Mouse (Mus musculus): Measurements from ENCODE around the gene Tnni2. TPM values are rescaled to one million over a fixed set of nuclear protein-coding genes. Genes with fewer than 3 reads are reported as not detected.

Tnni2 gene
- polyA plus RNA-seq, 1 experiment: not detected

- no peaks in the 10 kb centered on the region for H3K36me3 ChIP-seq (ENCODE audit: control insufficient read depth)
- no peaks in the 10 kb centered on the region for H3K9me3 ChIP-seq (ENCODE audit: control insufficient read depth, low read length)
- H3K4me1 ChIP-seq (ENCODE audit: control insufficient read depth): no peaks in the 10 kb centered on the region
- H3K27me3 ChIP-seq (ENCODE audit: control insufficient read depth): no peaks in the 10 kb centered on the region
- H3K4me3 ChIP-seq (replicated peaks): no peak overlapping the region
- TF ChIP-seq TAL1 (IDR thresholded peaks at IDR 0.05; ENCODE audit: low read length) (no peak), GATA1 (IDR thresholded peaks at IDR 0.05; ENCODE audit: low read length) (no peak)
Measured at GRCm38 (mm10) chr7:142474799-142475198, 33.2 kb downstream of the Tnni2 start.

DNA sequence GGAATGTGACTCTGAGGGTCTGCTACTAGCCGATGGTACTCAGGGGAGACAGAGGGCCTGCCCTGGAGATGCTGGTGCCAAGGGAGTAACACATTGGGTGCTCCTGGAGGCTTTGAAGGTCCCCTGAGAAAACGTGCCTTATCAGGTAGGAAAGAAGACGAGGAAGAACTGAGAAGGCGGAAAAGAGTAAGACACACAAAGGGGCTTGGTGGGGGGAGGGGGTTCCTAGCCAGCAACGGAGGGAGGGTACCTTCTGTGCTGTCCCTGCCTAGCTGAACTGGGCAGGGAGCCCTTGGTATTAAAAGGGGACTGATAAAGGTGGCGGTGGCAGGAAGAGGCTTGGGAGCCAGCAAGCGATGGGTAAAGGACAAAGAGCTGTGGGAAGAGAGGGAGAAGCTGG, 34.0 kb downstream of the Tnni2 start:
- Histone ChIP-seq H3K27me3 (ENCODE audit: control insufficient read depth) (no peaks in the 10 kb centered on the region), H3K36me3 (ENCODE audit: control insufficient read depth) (no peaks in the 10 kb centered on the region), H3K4me3 (replicated peaks) (no peak overlapping the region), H3K9me3 (ENCODE audit: control insufficient read depth, low read length) (no peaks in the 10 kb centered on the region), H3K4me1 (ENCODE audit: control insufficient read depth) (no peaks in the 10 kb centered on the region)
- TF ChIP-seq GATA1 (IDR thresholded peaks at IDR 0.05; ENCODE audit: low read length): no peak
- no peak for TF ChIP-seq TAL1 (IDR thresholded peaks at IDR 0.05; ENCODE audit: low read length)

DNA sequence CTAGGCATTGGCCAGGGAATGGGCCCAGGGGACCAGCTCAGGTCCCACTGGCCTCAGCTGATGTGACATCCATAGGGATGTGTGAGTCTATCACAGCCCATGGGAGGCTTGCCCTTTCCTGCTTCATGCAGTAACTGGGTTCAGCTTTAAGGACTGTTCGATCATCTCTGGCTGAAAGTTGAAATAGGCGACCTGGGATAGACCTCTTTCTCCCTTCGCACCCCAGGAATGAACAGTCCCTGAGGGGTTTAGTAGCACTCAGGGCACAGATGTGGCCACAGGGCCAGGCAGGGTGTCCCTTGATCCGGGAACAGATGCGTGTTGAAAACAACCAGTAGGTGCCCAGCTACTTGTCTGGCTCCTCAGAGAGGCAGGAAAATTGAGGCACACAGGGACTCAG, 34.7 kb downstream of the Tnni2 start:
- Histone ChIP-seq H3K9me3 (ENCODE audit: control insufficient read depth, low read length) (no peaks in the 10 kb centered on the region), H3K27me3 (ENCODE audit: control insufficient read depth) (no peaks in the 10 kb centered on the region), H3K4me3 (replicated peaks) (no peak overlapping the region), H3K4me1 (ENCODE audit: control insufficient read depth) (no peaks in the 10 kb centered on the region), H3K36me3 (ENCODE audit: control insufficient read depth) (no peaks in the 10 kb centered on the region)
- no peak for TF ChIP-seq GATA1 (IDR thresholded peaks at IDR 0.05; ENCODE audit: low read length)
- no peak for TF ChIP-seq TAL1 (IDR thresholded peaks at IDR 0.05; ENCODE audit: low read length)

DNA sequence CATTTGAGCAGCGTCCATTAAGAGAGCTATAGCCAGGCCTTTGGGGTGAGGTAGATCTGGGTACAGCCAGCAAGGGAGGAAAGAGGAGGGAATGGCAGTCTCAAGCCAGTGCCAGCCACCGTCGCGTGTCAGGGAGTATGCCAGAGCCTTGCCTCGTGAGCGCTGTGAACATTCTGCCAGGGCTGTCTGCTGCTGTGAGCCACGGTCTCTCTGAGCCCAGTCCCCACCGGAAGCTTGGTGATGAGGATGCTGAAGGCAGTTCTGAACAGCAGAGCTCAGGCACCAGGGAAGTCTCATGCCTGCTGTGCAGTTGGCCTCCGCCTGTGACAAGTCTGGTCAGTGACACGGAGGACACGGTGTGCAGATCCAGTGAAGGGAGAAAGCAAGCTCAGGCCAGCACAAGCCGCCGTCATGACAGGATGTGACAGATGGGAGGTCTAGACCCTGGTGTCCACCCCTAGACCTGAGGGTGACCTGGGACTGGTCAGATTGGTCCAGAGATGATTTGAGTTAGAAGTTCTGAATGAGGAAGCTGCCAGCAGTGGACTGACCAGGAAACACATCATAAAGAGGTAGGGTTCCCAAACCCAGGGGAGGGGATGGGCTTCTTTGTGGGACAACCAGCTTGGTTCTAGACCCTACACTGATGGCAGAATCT, 35.3 kb downstream of the Tnni2 start:
- no peaks in the 10 kb centered on the region for H3K27me3 ChIP-seq (ENCODE audit: control insufficient read depth)

GRCm38 (mm10) chr7:142478001-142478400, 36.4 kb downstream of the Tnni2 start:
- TF ChIP-seq GATA1 (IDR thresholded peaks at IDR 0.05; ENCODE audit: low read length) (no peak), TAL1 (IDR thresholded peaks at IDR 0.05; ENCODE audit: low read length) (no peak)
- Histone ChIP-seq H3K27me3 (ENCODE audit: control insufficient read depth) (no peaks in the 10 kb centered on the region), H3K4me3 (replicated peaks) (no peak overlapping the region), H3K9me3 (ENCODE audit: control insufficient read depth, low read length) (no peaks in the 10 kb centered on the region), H3K36me3 (ENCODE audit: control insufficient read depth) (no peaks in the 10 kb centered on the region), H3K4me1 (ENCODE audit: control insufficient read depth) (no peaks in the 10 kb centered on the region)

More for the DNA sequence above, 35.3 kb downstream of the Tnni2 start:
- Histone ChIP-seq H3K9me3 (ENCODE audit: control insufficient read depth, low read length) (no peaks in the 10 kb centered on the region), H3K36me3 (ENCODE audit: control insufficient read depth) (no peaks in the 10 kb centered on the region), H3K4me1 (ENCODE audit: control insufficient read depth) (no peaks in the 10 kb centered on the region), H3K4me3 (replicated peaks) (no peak overlapping the region)
- TF ChIP-seq GATA1 (IDR thresholded peaks at IDR 0.05; ENCODE audit: low read length) (no peak), TAL1 (IDR thresholded peaks at IDR 0.05; ENCODE audit: low read length) (no peak)

DNA sequence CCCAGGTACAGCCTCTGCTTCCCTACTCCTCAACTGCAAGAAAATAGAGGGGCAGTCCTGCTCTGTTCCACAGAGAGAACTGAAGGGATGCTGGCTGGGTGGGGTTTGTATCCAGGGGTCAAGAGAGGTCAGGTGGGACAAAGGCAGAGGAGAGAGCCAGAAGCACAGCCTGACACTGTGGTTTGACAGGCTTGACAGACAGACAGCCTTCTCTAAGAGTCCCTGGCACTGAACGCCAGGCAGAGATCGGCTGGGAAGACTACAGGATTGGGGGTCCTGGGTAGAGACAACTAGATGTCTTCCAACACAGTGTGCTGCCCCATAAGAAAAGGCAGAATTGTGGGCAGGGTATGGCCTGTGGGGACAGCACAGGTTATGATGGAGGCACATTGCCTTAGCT, 37.0 kb downstream of the Tnni2 start:
- TF ChIP-seq TAL1 (IDR thresholded peaks at IDR 0.05; ENCODE audit: low read length) (no peak), GATA1 (IDR thresholded peaks at IDR 0.05; ENCODE audit: low read length) (no peak)
- Histone ChIP-seq H3K4me3 (replicated peaks) (no peak overlapping the region), H3K9me3 (ENCODE audit: control insufficient read depth, low read length) (no peaks in the 10 kb centered on the region), H3K4me1 (ENCODE audit: control insufficient read depth) (no peaks in the 10 kb centered on the region), H3K27me3 (ENCODE audit: control insufficient read depth) (no peaks in the 10 kb centered on the region), H3K36me3 (ENCODE audit: control insufficient read depth) (no peaks in the 10 kb centered on the region)

DNA sequence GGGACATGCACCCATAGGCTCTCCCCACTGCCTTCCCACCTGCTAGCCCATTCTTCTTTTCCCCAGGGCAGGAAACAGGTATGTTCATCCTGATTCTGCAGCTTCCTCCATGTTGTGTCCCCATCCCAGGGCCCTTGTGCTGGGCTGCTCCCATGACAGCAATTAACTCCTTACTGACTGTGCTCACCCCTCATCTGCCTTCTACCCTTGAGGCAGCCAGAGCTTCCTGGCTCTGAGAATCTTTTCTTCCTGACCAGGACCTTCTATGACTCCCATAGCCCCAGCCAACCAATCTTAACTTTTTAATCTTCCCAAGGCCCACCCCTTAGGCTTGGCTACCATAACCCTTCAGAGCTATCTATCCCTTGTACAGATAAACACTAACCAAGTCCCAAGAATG, 37.7 kb downstream of the Tnni2 start:
- H3K9me3 ChIP-seq (ENCODE audit: control insufficient read depth, low read length): no peaks in the 10 kb centered on the region
- no peaks in the 10 kb centered on the region for H3K27me3 ChIP-seq (ENCODE audit: control insufficient read depth)
- no peak for TF ChIP-seq GATA1 (IDR thresholded peaks at IDR 0.05; ENCODE audit: low read length)
- no peak for TF ChIP-seq TAL1 (IDR thresholded peaks at IDR 0.05; ENCODE audit: low read length)
- no peaks in the 10 kb centered on the region for H3K36me3 ChIP-seq (ENCODE audit: control insufficient read depth)
- no peak overlapping the region for H3K4me3 ChIP-seq (replicated peaks)
- no peaks in the 10 kb centered on the region for H3K4me1 ChIP-seq (ENCODE audit: control insufficient read depth)

DNA sequence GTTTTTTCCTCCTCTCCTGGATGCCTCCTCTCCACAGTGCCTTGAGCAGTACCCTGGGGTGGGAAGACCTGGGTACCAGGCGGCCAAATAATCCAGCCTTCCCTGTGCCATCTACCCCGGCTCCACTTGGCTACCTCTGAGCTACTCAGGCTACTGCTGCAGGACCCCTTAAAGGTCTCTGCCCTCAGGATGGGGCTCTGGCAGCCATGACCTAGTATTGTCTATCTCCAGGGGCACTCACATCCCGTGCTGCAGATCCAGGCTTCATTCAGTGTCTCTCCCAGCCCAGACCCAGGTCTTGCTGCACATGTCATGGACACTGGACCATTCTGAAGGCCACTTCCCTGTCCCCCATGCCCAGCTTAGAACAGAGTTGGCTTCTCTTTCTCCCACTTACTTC, 38.3 kb downstream of the Tnni2 start:
- H3K4me1 ChIP-seq (ENCODE audit: control insufficient read depth): no peaks in the 10 kb centered on the region
- TF ChIP-seq TAL1 (IDR thresholded peaks at IDR 0.05; ENCODE audit: low read length): no peak
- TF ChIP-seq GATA1 (IDR thresholded peaks at IDR 0.05; ENCODE audit: low read length): no peak
- no peak overlapping the region for H3K4me3 ChIP-seq (replicated peaks)
- H3K9me3 ChIP-seq (ENCODE audit: control insufficient read depth, low read length): no peaks in the 10 kb centered on the region
- no peaks in the 10 kb centered on the region for H3K27me3 ChIP-seq (ENCODE audit: control insufficient read depth)
- H3K36me3 ChIP-seq (ENCODE audit: control insufficient read depth): no peaks in the 10 kb centered on the region

DNA sequence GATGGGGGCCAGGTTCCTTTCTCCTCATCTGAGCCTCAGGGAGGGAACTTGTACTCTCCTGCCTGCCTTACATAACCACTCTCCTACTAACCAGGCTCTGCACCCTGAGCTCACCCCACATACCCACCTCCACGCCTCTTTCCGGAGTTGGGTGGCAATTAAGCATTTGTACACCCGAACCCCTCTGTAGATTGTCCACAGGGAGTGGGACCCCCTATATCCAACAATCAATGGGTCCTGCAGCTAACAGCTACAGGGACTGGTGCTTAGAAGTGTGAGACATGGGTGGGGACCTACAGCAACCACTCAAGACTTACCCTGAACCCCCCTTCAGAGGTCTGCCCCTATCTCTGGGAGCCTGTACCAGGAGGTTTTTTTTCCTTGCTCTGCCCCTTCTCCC, 39.1 kb downstream of the Tnni2 start:
- TF ChIP-seq GATA1 (IDR thresholded peaks at IDR 0.05; ENCODE audit: low read length) (no peak), TAL1 (IDR thresholded peaks at IDR 0.05; ENCODE audit: low read length) (no peak)
- Histone ChIP-seq H3K4me1 (ENCODE audit: control insufficient read depth) (no peaks in the 10 kb centered on the region), H3K9me3 (ENCODE audit: control insufficient read depth, low read length) (no peaks in the 10 kb centered on the region), H3K27me3 (ENCODE audit: control insufficient read depth) (no peaks in the 10 kb centered on the region), H3K4me3 (replicated peaks) (no peak overlapping the region), H3K36me3 (ENCODE audit: control insufficient read depth) (no peaks in the 10 kb centered on the region)

GRCm38 (mm10) chr7:142481186-142481567, 39.6 kb downstream of the Tnni2 start:
- no peaks in the 10 kb centered on the region for H3K4me1 ChIP-seq (ENCODE audit: control insufficient read depth)
- no peaks in the 10 kb centered on the region for H3K9me3 ChIP-seq (ENCODE audit: control insufficient read depth, low read length)
- H3K27me3 ChIP-seq (ENCODE audit: control insufficient read depth): no peaks in the 10 kb centered on the region
- H3K4me3 ChIP-seq (replicated peaks): no peak overlapping the region
- no peaks in the 10 kb centered on the region for H3K36me3 ChIP-seq (ENCODE audit: control insufficient read depth)
- TF ChIP-seq TAL1 (IDR thresholded peaks at IDR 0.05; ENCODE audit: low read length) (no peak), GATA1 (IDR thresholded peaks at IDR 0.05; ENCODE audit: low read length) (no peak)
